Mouse (Mus musculus): ENCODE measurements around the gene Enkur. TPM values are rescaled to one million over a fixed set of nuclear protein-coding genes. Genes with fewer than 3 reads are reported as not detected.

Enkur gene
- polyA plus RNA-seq, 1 experiment from 2014 or later = 8.4 TPM

Other genes with a start within 250 kb of the Enkur start
- gene Arhgap21, start 236.5 kb downstream of the Enkur start, polyA plus RNA-seq (2015; fragmentation: Nextera tagmentation; extraction: Ambion mirVana) = 40.9 and 41.7 TPM in 2 replicates
- gene Thnsl1, start 359 bp upstream of the Enkur start, polyA plus RNA-seq (2015; fragmentation: Nextera tagmentation; extraction: Ambion mirVana) = 24.5 and 28.3 TPM in 2 replicates
- gene Gpr158, start 162.2 kb upstream of the Enkur start, polyA plus RNA-seq (2015; fragmentation: Nextera tagmentation; extraction: Ambion mirVana) = 5.2 and 5.7 TPM in 2 replicates